Mouse (Mus musculus) thymus, adult 18-20 months (tissue): ENCODE results near the gene Dyrk3.
A peak's percentile ranks its signal among the peaks of the same experiment; 100 is the strongest.

Experiments used
- DNase-seq, 2 experiments: peaks; one replicate each; pipeline ENCODE4 v3.0.0; 2022; ENCODE audit warnings: mixed read lengths in 2 of 2

The Dyrk3 gene

GRCm38 (mm10) chr1:131107575-131108308, 30.4 kb downstream of the Dyrk3 start:
- DNase-seq, result no peak

DNA sequence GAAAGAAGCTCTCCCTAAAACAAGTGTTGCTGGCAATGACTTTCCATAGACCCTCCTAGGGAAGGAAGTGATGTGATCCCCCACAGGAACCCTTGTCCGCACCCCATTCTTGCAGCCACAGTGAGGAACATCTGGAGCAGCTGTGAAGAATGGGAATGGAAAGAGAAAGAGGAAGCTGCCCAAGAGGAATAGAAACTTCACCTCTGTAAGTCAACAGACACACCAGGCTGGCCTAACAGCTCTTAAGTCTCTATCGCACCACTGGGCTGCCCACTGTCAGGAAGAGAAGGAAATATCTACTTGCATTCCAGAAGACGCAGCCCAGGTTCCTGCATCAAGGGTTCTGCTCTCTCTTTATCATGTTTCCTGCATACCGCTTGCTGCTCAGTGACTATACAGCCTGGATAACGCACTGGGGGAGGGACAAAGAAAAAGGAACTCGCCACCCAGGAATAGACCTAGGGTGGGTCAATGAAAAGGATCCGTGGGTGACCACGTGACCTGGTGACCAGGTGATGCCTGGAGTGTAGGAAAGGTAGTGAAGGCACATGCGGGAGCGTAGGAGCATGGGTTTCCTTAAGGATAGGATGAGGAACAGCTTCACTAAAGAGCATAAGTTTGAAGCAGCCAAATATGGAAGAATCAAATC, 34.2 kb downstream of the Dyrk3 start:
- no peak for DNase-seq

DNA sequence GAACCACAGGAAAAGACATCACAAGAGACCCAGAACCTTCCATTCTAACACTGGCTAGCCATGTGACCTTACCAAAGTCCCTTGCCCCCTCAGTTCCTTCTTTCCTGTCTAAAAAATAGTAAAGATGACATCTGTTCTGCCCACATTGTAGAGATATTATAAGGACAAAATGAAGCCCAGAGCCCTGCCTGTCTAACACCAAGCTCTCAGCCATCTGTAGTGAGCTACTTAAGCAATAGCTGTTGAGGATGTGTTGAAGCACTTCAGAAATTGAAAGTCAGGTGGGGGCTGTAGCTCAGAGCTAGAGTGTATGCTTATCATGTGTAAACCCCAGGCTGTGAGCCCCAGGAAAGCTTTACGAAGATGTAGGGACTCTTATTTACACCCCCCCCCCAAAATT, 37.3 kb downstream of the Dyrk3 start:
- DNase-seq, result no peak

GRCm38 (mm10) chr1:131097700-131098094, 40.4 kb downstream of the Dyrk3 start, which contains the start of gene Mapkapk2:
Gene Mapkapk2 (minus strand): TSS chr1:131097826.
- peak; percentile 73 to 79 for DNase-seq

- DNase-seq, result peak; percentile 36 to 49
Observed at GRCm38 (mm10) chr1:131096803-131097699, 41.1 kb downstream of the Dyrk3 start.

DNA sequence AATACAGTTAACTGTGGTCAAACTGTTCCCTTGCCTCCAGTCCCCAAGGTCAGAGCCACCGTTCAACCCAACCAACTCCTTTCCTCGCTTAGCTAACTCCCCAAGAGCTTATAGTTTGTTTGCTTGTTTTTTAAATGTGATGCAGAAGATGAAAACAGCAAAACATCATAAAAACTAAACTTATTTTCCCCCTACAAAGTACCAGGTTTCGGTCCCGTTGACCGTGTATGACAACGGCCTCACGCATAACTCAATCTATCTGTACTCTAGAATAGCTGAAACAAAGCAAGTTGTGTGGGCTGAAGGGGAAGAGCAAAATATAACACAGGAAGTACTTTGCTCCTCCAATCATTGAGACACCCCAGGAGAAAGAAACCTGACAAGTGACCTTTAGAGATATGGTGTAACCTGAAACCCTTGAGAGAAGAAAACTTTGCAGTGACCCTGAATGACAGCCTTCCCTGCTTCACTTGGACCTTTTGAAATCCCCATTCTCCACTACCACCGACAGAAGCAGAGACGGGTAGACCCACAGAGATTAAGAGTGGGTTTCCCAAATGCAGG, 41.9 kb downstream of the Dyrk3 start:
- DNase-seq, result no peak

DNA sequence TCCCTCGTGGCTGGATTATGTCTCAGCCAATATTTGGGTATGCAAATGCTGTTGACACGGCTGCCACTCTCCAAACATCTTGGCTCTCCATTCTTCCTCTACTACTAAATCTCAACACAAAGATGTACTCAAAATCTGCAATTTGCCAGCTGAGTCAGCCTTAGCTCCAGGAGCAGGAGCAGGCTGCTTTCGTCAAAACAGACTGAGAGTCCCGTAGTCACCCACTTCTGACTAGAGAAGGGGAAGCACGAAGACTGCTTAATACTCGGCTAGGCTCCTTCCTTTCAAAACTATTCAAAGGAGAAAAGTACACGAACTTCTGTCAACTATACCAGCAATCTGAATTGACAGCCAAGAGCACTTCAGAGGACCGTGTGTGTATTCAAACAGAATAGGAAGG, 42.6 kb downstream of the Dyrk3 start:
- DNase-seq, result no peak

DNA sequence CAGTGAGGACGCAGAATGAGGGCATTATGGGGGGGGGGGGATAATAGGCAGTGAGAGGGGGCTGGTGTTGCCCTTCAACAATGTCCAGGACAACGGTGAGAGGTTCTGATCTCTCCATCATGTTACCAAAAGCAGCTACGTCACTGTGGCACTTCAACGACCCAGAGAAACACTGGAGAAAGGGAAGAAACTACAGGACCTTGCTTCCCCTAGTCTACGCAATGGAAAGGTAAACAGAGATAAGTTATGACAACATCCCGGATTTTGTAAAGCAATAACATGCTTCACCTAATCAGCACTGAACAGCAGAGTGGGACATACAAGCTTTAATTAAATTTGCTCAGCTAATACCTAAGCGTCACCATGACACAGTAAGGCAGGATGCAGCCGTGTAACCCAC, 44.3 kb downstream of the Dyrk3 start:
- no peak for DNase-seq

DNA sequence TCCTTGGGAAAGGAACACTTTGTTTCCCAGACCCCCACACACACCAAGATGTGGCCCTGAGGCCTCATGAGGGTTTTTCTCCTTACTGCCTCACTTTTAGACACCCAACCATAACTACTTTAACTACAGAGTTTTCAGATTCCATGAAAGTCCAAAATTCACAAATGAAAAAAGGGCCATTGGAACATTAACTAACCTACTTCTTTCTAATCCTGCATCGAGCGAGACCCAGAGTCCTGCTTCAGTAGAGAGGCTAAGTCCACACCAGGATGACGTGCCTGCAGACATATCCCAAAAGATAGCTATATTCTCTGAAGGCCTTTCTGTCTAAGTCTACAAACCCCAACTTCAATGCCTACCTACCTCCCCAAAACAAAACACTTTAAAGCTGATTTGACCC, 45.3 kb downstream of the Dyrk3 start:
- no peak for DNase-seq

DNA sequence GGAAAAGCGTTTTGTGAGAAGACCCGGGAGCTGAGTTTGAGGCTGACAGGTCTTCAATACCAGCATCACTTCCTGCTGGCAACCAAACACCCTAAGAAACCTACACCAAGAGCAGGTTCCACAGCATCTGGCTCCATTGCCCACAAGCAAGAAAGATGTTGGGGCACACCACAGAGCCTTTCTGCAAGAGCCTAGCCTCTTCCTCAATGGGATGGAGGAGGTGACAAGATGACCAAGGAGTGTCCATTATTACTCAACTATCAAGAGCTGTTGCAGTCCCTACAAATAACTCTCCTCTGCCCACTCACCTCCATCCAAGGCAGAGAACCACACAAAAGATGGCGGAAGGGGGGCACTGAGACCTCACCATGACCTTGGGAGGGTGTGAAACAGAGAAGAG, 46.0 kb downstream of the Dyrk3 start:
- no peak for DNase-seq

DNA sequence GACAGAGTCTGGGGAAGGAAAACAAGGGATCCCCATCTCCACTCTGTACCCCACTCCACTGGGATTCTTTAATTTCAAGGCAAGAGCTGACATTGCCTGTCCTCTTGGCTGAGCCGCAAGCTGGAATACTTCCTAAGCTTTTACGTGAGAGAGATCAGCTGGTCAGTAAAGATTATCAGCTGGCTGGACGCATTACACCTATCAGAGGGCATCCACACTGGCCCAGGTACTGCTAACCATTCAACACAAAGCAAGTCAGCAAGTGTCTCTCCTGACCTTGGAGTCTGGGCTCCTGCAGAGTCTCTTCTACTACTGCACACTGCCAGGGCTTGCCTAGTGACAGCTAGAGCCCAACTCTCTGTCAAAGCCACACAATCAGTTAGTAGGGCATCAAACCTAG, 46.7 kb downstream of the Dyrk3 start:
- no peak for DNase-seq

DNA sequence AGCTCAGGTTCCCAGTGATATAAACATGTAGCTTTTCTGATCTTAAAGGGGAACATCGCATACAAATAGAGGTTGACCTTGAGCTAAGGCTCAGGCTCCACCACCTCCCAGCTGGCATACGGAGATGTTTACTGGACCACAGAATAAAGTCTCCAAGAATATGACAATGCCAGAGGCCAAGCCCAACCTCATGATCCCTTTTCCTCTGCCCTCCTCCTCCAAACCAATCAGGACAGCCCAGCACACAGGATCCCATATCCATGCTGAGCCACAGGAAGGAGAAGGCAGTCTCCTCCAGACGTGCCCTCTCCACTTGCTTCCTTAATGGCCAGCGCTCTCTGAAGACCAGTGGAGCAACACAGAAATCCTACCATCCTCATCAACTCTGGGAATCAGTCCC, 47.3 kb downstream of the Dyrk3 start:
- no peak for DNase-seq

- no peak for DNase-seq
Observed at GRCm38 (mm10) chr1:131090261-131090660, 47.9 kb downstream of the Dyrk3 start.

DNA sequence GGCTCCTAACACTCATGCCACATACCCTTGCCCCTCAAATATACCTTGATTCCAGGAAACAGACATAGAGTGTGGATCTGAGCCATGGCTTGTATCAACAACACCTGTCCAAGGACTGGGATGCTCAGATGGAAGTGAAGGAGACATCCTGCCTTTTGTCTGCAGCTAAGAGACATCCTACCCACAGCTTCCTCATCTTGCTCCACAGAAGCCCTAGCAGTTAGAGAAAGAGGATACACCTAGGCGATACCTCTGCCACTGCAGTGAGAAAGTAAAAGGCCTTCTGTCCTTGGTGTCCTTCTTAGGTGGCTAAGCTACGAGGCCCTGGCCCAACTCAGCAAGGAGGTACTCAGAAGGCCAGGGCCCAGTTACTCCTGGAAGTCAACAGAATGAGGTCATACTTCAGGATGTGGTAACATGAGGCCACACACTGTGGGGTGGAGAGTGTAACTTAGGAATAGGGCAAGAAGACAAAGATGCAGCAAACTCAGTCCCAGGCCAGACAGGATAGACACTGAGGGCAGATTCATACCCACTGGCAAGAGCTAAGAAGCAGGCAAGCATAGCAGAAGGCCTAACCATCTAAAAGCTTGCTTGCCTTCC, 48.5 kb downstream of the Dyrk3 start:
- DNase-seq, result no peak

GRCm38 (mm10) chr1:131088547-131088946, 49.6 kb downstream of the Dyrk3 start:
- DNase-seq, result no peak

GRCm38 (mm10) chr1:131086907-131087306, 51.2 kb downstream of the Dyrk3 start:
- no peak for DNase-seq

- DNase-seq, result no peak
Observed at GRCm38 (mm10) chr1:131085957-131086739, 52.0 kb downstream of the Dyrk3 start.

DNA sequence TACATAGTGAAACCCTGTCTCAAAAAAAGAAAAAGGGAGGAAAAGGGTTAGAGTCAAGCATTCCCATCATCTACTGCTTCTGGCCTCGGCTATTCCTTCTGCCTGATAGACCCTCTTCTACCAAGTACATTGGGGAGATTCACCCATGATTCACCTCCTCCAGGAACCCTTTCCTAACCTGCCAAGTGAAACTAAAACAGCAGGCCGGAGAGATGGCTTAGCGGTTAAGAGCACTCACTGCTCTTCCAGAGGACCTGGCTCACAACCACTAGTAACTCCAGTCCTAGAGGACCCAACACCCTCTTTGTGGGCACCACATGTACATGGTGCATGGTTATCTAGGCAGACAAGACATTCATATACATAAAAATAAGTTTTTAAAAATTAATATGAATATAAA, 52.9 kb downstream of the Dyrk3 start:
- DNase-seq, result no peak

- no peak for DNase-seq
Observed at GRCm38 (mm10) chr1:131084289-131084688, 53.9 kb downstream of the Dyrk3 start.

- no peak for DNase-seq
Observed at GRCm38 (mm10) chr1:131083609-131084008, 54.5 kb downstream of the Dyrk3 start.

GRCm38 (mm10) chr1:131083122-131083521, 55.0 kb downstream of the Dyrk3 start:
- no peak for DNase-seq

DNA sequence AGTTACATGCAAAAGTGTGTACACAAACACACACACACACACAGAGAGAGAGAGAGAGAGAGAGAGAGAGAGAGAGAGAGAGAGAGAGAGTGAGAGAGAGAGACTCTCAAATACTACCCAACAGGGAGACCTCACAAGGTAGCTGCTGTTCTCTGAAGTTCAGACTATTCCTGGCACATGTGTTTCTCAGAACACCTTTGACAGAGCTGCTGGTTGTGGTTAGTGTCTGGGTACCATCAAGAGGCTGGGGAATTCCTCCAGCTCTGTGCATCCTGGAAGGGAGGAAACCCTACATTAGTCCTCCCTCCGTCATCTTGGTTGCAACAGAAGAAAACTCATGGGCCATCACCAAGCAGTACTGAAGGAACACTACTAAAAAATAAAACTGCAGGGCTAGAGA, 57.5 kb downstream of the Dyrk3 start:
- DNase-seq, result no peak
